10 mouse cellular contexts compared by ENCODE assay signal in genomic region chr7:74877466-74877865, GRCm38 (mm10).
"Had no signal": no experiment of that assay in that cellular context is flagged by ENCODE, and none has a peak within 500 bp of the region (broad histone marks: within the 10 kb centered on the region; RNA-seq: fewer than 3 reads in every experiment).

No protein-coding gene starts in this region.

- DNase-seq: kidney, adult 18-20 months; kidney, postnatal 10 days; kidney, postnatal 4 days; liver; liver, embryonic 13.5 days; liver, postnatal 0 days; lung, postnatal 14 days; retina, postnatal 1 day; thymus, adult 18-20 months; thymus, postnatal 14 days had no signal
